21 mouse cellular contexts compared by ENCODE assay signal in the genomic region with DNA sequence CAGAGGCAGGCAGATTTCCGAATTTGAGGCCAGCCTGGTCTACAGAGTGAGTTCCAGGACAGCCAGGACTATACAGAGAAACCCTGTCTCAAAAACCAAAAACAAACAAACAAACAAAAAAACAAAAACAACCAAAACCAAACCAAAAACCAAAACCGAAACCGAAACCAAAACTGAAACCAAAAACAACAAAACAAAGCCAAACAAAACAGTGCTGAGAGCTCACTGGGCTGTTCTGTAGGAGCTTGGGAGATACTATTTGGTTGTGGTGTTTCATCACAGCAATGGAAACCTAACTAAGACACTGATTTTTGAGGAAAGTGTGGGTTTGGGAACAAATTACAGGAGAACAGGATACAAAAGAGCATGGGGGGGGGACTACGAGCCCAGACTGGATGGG. TPM values are rescaled to one million over a fixed set of nuclear protein-coding genes. Genes with fewer than 3 reads are reported as not detected.
DNase-seq lines count a peak whose midpoint lies in the region; ATAC-seq and TF ChIP-seq lines count a peak whose summit lies in the region.
"Had no signal": no experiment of that assay in that cellular context is flagged by ENCODE, and none has a peak within 500 bp of the region (broad histone marks: within the 10 kb centered on the region; RNA-seq: fewer than 3 reads in every experiment).

No protein-coding gene starts in this region.

- no peak for TF ChIP-seq EP300 in liver, postnatal 0 days (IDR thresholded peaks at IDR 0.05; ENCODE audit: low read depth)

- H3K9me3 ChIP-seq in liver, embryonic 15.5 days (replicated peaks) = no peaks in the 10 kb centered on the region
- no peaks in the 10 kb centered on the region for H3K9me3 ChIP-seq in liver, postnatal 0 days (ENCODE audit: low read length)
- H3K9me3 ChIP-seq in G1E (replicated peaks) = no peaks in the 10 kb centered on the region
- H3K9me3 ChIP-seq: embryonic facial prominence, embryonic 15.5 days; forebrain, embryonic 15.5 days; heart, embryonic 13.5 days; hindbrain, embryonic 15.5 days had no signal

- 53% methylated on average over 4 of the region's 4 CpGs for WGBS in liver, embryonic 15.5 days (ENCODE audit: insufficient replicate concordance)
- WGBS in liver, postnatal 0 days (ENCODE audit: insufficient replicate concordance) = 86% methylated on average over 4 of the region's 4 CpGs

- H3K4me1 ChIP-seq in liver, embryonic 15.5 days (replicated peaks) = no peaks in the 10 kb centered on the region
- no peaks in the 10 kb centered on the region for H3K4me1 ChIP-seq in liver, postnatal 0 days (ENCODE audit: insufficient read depth)
- peaks cover 25% of the 10 kb centered on the region for H3K4me1 ChIP-seq in G1E (ENCODE audit: insufficient read depth, low read depth, low read length)
- H3K4me1 ChIP-seq: embryonic facial prominence, embryonic 15.5 days; forebrain, embryonic 15.5 days; hindbrain, embryonic 15.5 days had no signal

- H3K27me3 ChIP-seq in liver, embryonic 15.5 days = no peaks in the 10 kb centered on the region
- no peaks in the 10 kb centered on the region for H3K27me3 ChIP-seq in liver, postnatal 0 days (ENCODE audit: insufficient read depth, low read length)
- 0 out of 2 replicates have a peak, but pooled peaks cover 6% of the 10 kb centered on the region for H3K27me3 ChIP-seq in G1E (ENCODE audit: insufficient read depth, low read length)
- H3K27me3 ChIP-seq: embryonic facial prominence, embryonic 15.5 days; forebrain, embryonic 15.5 days; heart, embryonic 13.5 days; hindbrain, embryonic 15.5 days had no signal

- ATAC-seq in liver, embryonic 15.5 days (ENCODE audit: insufficient read depth) = no peak
- ATAC-seq in liver, postnatal 0 days = no peak
- no peak for ATAC-seq in G1E (ENCODE audit: extremely low read depth, insufficient number of reproducible peaks, low FRiP score, poor library complexity, severe bottlenecking)
- ATAC-seq: forebrain, embryonic 15.5 days had no signal

- no peak for TF ChIP-seq CTCF in liver, postnatal 0 days (IDR thresholded peaks at IDR 0.05; ENCODE audit: low read depth)
- TF ChIP-seq CTCF in G1E (IDR thresholded peaks at IDR 0.05; ENCODE audit: low read depth, low read length) = no peak

- no peaks in the 10 kb centered on the region for H3K36me3 ChIP-seq in liver, embryonic 15.5 days (replicated peaks)
- no peaks in the 10 kb centered on the region for H3K36me3 ChIP-seq in liver, postnatal 0 days (replicated peaks; ENCODE audit: insufficient read depth, low read length)
- no peaks in the 10 kb centered on the region for H3K36me3 ChIP-seq in G1E (replicated peaks)
- H3K36me3 ChIP-seq: embryonic facial prominence, embryonic 15.5 days; forebrain, embryonic 15.5 days; heart, embryonic 13.5 days; hindbrain, embryonic 15.5 days had no signal

- H3K4me3 ChIP-seq in liver, embryonic 15.5 days (replicated peaks) = no peak overlapping the region
- H3K4me3 ChIP-seq in liver, postnatal 0 days (ENCODE audit: low read depth, low read length) = no peak overlapping the region
- H3K4me3 ChIP-seq in G1E (ENCODE audit: low read depth, low read length) = peak overlapping the region; percentile 53
- H3K4me3 ChIP-seq: embryonic facial prominence, embryonic 15.5 days; erythroblast, embryonic 14.5 days; forebrain, embryonic 15.5 days; heart, embryonic 13.5 days; hindbrain, embryonic 15.5 days had no signal

- no peak for DNase-seq in liver, postnatal 0 days
- peak; percentile 37 for DNase-seq in CD4-positive, CD25-positive, alpha-beta regulatory T cell, adult 2 months (ENCODE audit: low read depth, low spot score)
- no peak for DNase-seq in G1E (ENCODE audit: low spot score)
- peak; percentile 80 for DNase-seq in induced T-regulatory cell, adult 2 months (ENCODE audit: low read depth)
- no peak for DNase-seq in thymus, adult 18-20 months
- no peak for DNase-seq in cerebellum, adult 18-20 months
- DNase-seq: adrenal gland, postnatal 14 days; cerebellum, adult 2 months; cerebellum, postnatal 10 days; embryo, embryonic 11 days; gastrocnemius, postnatal 36 days; heart, adult 11 months; heart, postnatal 36 days had no signal

- H3K27ac ChIP-seq in liver, embryonic 15.5 days (replicated peaks) = no peak overlapping the region
- no peak overlapping the region for H3K27ac ChIP-seq in liver, postnatal 0 days (ENCODE audit: low read depth)
- H3K27ac ChIP-seq: embryonic facial prominence, embryonic 15.5 days; forebrain, embryonic 15.5 days; heart, embryonic 13.5 days; hindbrain, embryonic 15.5 days had no signal

- H3K9ac ChIP-seq in liver, embryonic 15.5 days = no peak overlapping the region
- no peak overlapping the region for H3K9ac ChIP-seq in liver, postnatal 0 days (replicated peaks)
- H3K9ac ChIP-seq: embryonic facial prominence, embryonic 15.5 days; forebrain, embryonic 15.5 days; heart, embryonic 13.5 days; hindbrain, embryonic 15.5 days had no signal

- H3K4me2 ChIP-seq in liver, embryonic 15.5 days = peak overlapping the region; percentile 7; the same call in 1 of the 2 replicates
- H3K4me2 ChIP-seq in liver, postnatal 0 days (ENCODE audit: low read depth, low read length) = no peak overlapping the region
- H3K4me2 ChIP-seq: embryonic facial prominence, embryonic 15.5 days; forebrain, embryonic 15.5 days; heart, embryonic 13.5 days; hindbrain, embryonic 15.5 days had no signal

RNA-seq across cellular contexts. Expression of a gene that starts 10.6 kb away (rescaled TPM):
- polyA plus RNA-seq in liver, embryonic 15.5 days (2015; fragmentation: Nextera tagmentation; extraction: Ambion mirVana) = 0.08 TPM in 1 of 2 replicates, not detected in the other
- 0.06 TPM in 1 of 2 replicates, not detected in the other for polyA plus RNA-seq in liver, postnatal 0 days (2015; fragmentation: Nextera tagmentation; extraction: Ambion mirVana)
- not detected in 2 replicates for total RNA-seq in G1E (2014; fragmentation: Nextera tagmentation)
- 0.05 and 0.35 TPM in 2 replicates for total RNA-seq in G1E (2017)
- not detected in 2 replicates for polyA plus RNA-seq in G1E (2012)
- total RNA-seq: adrenal gland, adult 18-20 months; adrenal gland, postnatal 14 days; gastrocnemius, adult 8-10 months; gastrocnemius, postnatal 36 days had no signal
- polyA plus RNA-seq: erythroblast, embryonic 14.5 days; heart, embryonic 13.5 days had no signal

RNA-seq across cellular contexts. Expression of a gene that starts 21.9 kb away (rescaled TPM):
- 4.9 and 5.3 TPM in 2 replicates for polyA plus RNA-seq in liver, embryonic 15.5 days (2015; fragmentation: Nextera tagmentation; extraction: Ambion mirVana)
- polyA plus RNA-seq in liver, postnatal 0 days (2015; fragmentation: Nextera tagmentation; extraction: Ambion mirVana) = 6.5 and 6.7 TPM in 2 replicates
- total RNA-seq in G1E (2014; fragmentation: Nextera tagmentation) (47.5 and 61.3 TPM in 2 replicates), G1E (2017) (33.1 and 34.2 TPM in 2 replicates)
- polyA plus RNA-seq in G1E (2012) = 8.4 and 19.8 TPM in 2 replicates

Comparison
In these comparisons a context has a peak if more than half of its experiments do, and no peak if none do; other contexts are left out.
1. DNase-seq: peak in CD4-positive, CD25-positive, alpha-beta regulatory T cell, adult 2 months (single experiment) and induced T-regulatory cell, adult 2 months (single experiment); none in liver, postnatal 0 days (single experiment), G1E (single experiment), thymus, adult 18-20 months (0 of 2) and cerebellum, adult 18-20 months (0 of 2).